Mouse (Mus musculus): ENCODE data around the gene Rcor3. TPM values are rescaled to one million over a fixed set of nuclear protein-coding genes. Genes with fewer than 3 reads are reported as not detected.

The Rcor3 gene
- total and polyA plus RNA-seq, 3 experiments = 6.7 to 15.5 TPM; not detected in 1

DNA sequence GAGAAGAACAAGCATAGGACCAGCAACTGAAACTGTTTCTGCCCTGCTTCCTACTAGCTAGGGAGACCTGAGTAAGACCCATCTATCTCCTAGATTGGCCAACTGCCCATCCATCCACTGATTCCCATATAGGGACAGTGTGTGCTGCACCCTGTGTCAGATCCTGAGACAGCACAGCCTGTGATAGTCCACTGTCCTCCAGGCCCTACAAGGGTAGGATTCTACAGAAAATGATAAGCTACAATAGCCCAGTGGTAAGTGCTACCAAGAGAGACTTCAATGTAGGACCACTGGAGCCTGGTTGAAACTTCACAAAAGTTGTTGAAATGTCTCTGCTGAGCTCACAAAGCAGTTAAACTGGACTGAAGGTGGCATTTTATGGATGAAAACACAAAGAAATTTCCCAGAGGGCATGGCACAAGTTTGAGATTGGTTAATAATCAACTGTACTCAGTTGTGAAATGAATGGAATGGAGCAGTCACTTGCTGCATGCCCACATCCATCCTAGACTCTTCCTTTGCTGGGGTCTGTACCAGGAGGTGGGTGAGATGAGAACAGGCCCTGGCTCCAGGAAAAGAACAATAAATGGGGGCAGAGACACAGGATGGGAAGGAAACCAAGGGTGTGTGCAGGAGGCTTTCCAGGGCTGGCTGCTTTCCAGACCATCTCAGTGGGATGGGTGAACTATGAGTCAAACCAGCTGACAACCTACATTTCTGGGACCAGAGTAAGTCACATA, 60.9 kb downstream of the Rcor3 start:
- Histone ChIP-seq H3K9me3 (replicated peaks; ENCODE audit: insufficient read depth, low read length) (no peaks in the 10 kb centered on the region), H3K4me1 (ENCODE audit: control insufficient read depth in 1 of 2, insufficient read depth in 2 of 2, low read length in 2 of 2) (peaks cover 3 to 7% of the 10 kb centered on the region in 2 experiments), H3K4me3 (ENCODE audit: control insufficient read depth in 1 of 2, insufficient read depth in 1 of 2, low read depth in 2 of 2, low read length in 2 of 2) (no peak overlapping the region), H3K27ac (ENCODE audit: control insufficient read depth, low read depth, low read length) (no peak overlapping the region), H3K36me3 (ENCODE audit: control insufficient read depth in 1 of 2, insufficient read depth in 2 of 2, low read length in 2 of 2) (peaks cover 0 to 5% of the 10 kb centered on the region in 2 experiments; a peak in 1 of 4 replicates), H3K79me2 (ENCODE audit: control insufficient read depth, insufficient read depth, low read length, poor library complexity) (no peaks in the 10 kb centered on the region), H3K27me3 (ENCODE audit: control insufficient read depth in 1 of 2, insufficient read depth in 2 of 2, low read length in 2 of 2) (no peaks in the 10 kb centered on the region), H3K9ac (ENCODE audit: control insufficient read depth, low read depth, low read length, poor library complexity, severe bottlenecking) (no peak overlapping the region)
- no peak for TF ChIP-seq KAT2A (conservative IDR thresholded peaks at IDR 0.05; ENCODE audit: low read depth, low read length)
- TF ChIP-seq TBP (IDR thresholded peaks at IDR 0.05; ENCODE audit: low read depth, low read length) = no peak
- TF ChIP-seq MYC (IDR thresholded peaks at IDR 0.05; ENCODE audit: low read depth, low read length) = no peak
- no peak for TF ChIP-seq MEF2A (IDR thresholded peaks at IDR 0.05; ENCODE audit: extremely low read depth, insufficient replicate concordance, low read depth, low read length, poor library complexity, severe bottlenecking)
- TF ChIP-seq E2F4 (IDR thresholded peaks at IDR 0.05; ENCODE audit: borderline replicate concordance, low read depth, low read length) = no peak
- TF ChIP-seq USF1 (IDR thresholded peaks at IDR 0.05; ENCODE audit: low read depth, low read length) = no peak
- TF ChIP-seq ZNF384 (IDR thresholded peaks at IDR 0.05; ENCODE audit: low read depth, low read length) = no peak
- no peak for TF ChIP-seq CTCF (IDR thresholded peaks at IDR 0.05 in 2 of 3, conservative IDR thresholded peaks at IDR 0.05 in 1 of 3; ENCODE audit: control insufficient read depth in 1 of 3, insufficient read depth in 1 of 3, low read depth in 2 of 3, low read length in 3 of 3, poor library complexity in 1 of 3, severe bottlenecking in 1 of 3)
- no peak for TF ChIP-seq GATA1 (IDR thresholded peaks at IDR 0.05; ENCODE audit: low read depth, low read length)
- no peak for TF ChIP-seq ETS1 (IDR thresholded peaks at IDR 0.05; ENCODE audit: low read depth, low read length)
- TF ChIP-seq RAD21 (IDR thresholded peaks at IDR 0.05; ENCODE audit: low read depth, low read length) = no peak
- TF ChIP-seq ZMIZ1 (IDR thresholded peaks at IDR 0.05; ENCODE audit: low read depth, low read length) = no peak
- TF ChIP-seq POLR2A (IDR thresholded peaks at IDR 0.05; ENCODE audit: control insufficient read depth in 1 of 2, insufficient read depth in 1 of 2, low read depth in 1 of 2, low read length in 2 of 2, poor library complexity in 1 of 2) = no peak
- no peak for DNase-seq (ENCODE audit: low read depth, low spot score)

DNA sequence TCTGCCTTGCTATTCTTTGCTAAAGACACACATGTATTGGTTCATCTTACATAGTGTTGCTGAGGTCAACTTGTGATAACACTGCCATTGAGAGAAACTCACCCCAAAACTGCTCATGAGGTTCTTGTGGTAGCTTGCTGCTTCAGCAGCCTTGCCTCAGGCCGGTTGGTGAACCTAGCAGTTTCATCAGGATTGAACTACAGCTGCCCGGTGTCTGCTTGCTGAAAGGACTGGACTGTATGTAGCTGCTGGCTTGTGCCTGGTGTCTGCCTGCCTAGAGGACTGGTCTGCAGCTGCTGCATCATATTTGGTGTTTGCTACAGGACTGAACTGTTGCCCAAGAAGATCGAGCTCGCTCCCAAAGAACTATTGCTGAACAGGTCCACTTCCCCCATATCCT, 61.8 kb downstream of the Rcor3 start:
- Histone ChIP-seq H3K9me3 (replicated peaks; ENCODE audit: insufficient read depth, low read length) (no peaks in the 10 kb centered on the region), H3K4me1 (ENCODE audit: control insufficient read depth in 1 of 2, insufficient read depth in 2 of 2, low read length in 2 of 2) (peaks cover 3 to 7% of the 10 kb centered on the region in 2 experiments), H3K27ac (ENCODE audit: control insufficient read depth, low read depth, low read length) (no peak overlapping the region), H3K9ac (ENCODE audit: control insufficient read depth, low read depth, low read length, poor library complexity, severe bottlenecking) (no peak overlapping the region), H3K79me2 (ENCODE audit: control insufficient read depth, insufficient read depth, low read length, poor library complexity) (no peaks in the 10 kb centered on the region), H3K36me3 (ENCODE audit: control insufficient read depth in 1 of 2, insufficient read depth in 2 of 2, low read length in 2 of 2) (peaks cover 0 to 5% of the 10 kb centered on the region in 2 experiments; a peak in 1 of 4 replicates), H3K4me3 (ENCODE audit: control insufficient read depth in 1 of 2, insufficient read depth in 1 of 2, low read depth in 2 of 2, low read length in 2 of 2) (no peak overlapping the region), H3K27me3 (ENCODE audit: control insufficient read depth in 1 of 2, insufficient read depth in 2 of 2, low read length in 2 of 2) (no peaks in the 10 kb centered on the region)
- TF ChIP-seq ZNF384 (IDR thresholded peaks at IDR 0.05; ENCODE audit: low read depth, low read length) (no peak), TAL1 (IDR thresholded peaks at IDR 0.05; ENCODE audit: low read length) (no peak), MXI1 (IDR thresholded peaks at IDR 0.05; ENCODE audit: low read depth, low read length) (no peak), MYC (IDR thresholded peaks at IDR 0.05; ENCODE audit: low read depth, low read length) (no peak), GATA1 (IDR thresholded peaks at IDR 0.05; ENCODE audit: low read depth, low read length) (no peak), MYB (IDR thresholded peaks at IDR 0.05; ENCODE audit: low read depth, low read length) (no peak), POLR2AphosphoS2 (IDR thresholded peaks at IDR 0.05; ENCODE audit: low read length) (no peak), MAZ (IDR thresholded peaks at IDR 0.05; ENCODE audit: low read depth, low read length) (no peak)
- no peak for DNase-seq (ENCODE audit: low read depth, low spot score)

Data from MEL (cell line).